Mouse (Mus musculus) CH12.LX (cell line): ENCODE data around the gene Cmas. TPM values are rescaled to one million over a fixed set of nuclear protein-coding genes. Genes with fewer than 3 reads are reported as not detected.

Experiments
- DNase-seq: peaks from one replicate; pipeline ENCODE4 v3.0.0-alpha.2; 2013; ENCODE audit errors: extremely low read depth
- H3K27ac ChIP-seq: 2 replicates; pipeline ENCODE4 v1.5.1; 2012; ENCODE audit warnings: low read depth, mild to moderate bottlenecking, control low read depth, moderate library complexity; ENCODE audit not compliant: insufficient read depth
- H3K27me3 ChIP-seq: replicated peaks from 2 replicates; pipeline ENCODE3; 2012; ENCODE audit warnings: inconsistent platforms
- H3K36me3 ChIP-seq, 2 experiments: replicated peaks in 1 of 2; 2 replicates each; pipeline versions ENCODE3 to v1.6.1; 2012; ENCODE audit warnings: inconsistent platforms in 1 of 2, low read length in 1 of 2, mild to moderate bottlenecking in 1 of 2, mixed read lengths in 1 of 2, moderate library complexity in 1 of 2; ENCODE audit not compliant: control insufficient read depth in 1 of 2, insufficient read depth in 1 of 2
- H3K4me1 ChIP-seq, 2 experiments: 2 replicates each; pipeline ENCODE4 v1.6.1; 2012; ENCODE audit warnings: inconsistent platforms in 1 of 2, moderate library complexity in 1 of 2; ENCODE audit not compliant: insufficient read depth in 2 of 2, control insufficient read depth in 1 of 2
- H3K4me2 ChIP-seq: 2 replicates; pipeline ENCODE4 v1.6.1; 2012; ENCODE audit warnings: low read depth, mild to moderate bottlenecking, control low read depth; ENCODE audit not compliant: poor library complexity, insufficient read depth, severe bottlenecking
- H3K4me3 ChIP-seq, 3 experiments: fragments of 150-350 bp in 1 of 3; sonication (generic) in 1 of 3; replicated peaks in 1 of 3; 2 replicates each; pipeline versions ENCODE3 to v1.5.1; 2011 to 2012; ENCODE audit warnings: low read depth in 2 of 3, low read length in 2 of 3, mild to moderate bottlenecking in 2 of 3, moderate library complexity in 2 of 3, control low read depth in 1 of 3, improper control_type of control experiment in 1 of 3, inconsistent platforms in 1 of 3, mixed read lengths in 1 of 3; ENCODE audit not compliant: poor library complexity in 1 of 3
- H3K79me2 ChIP-seq: replicated peaks from 2 replicates; pipeline ENCODE4 v1.6.1; 2012; ENCODE audit warnings: mild to moderate bottlenecking, moderate library complexity; ENCODE audit not compliant: control insufficient read depth, poor library complexity, insufficient read depth, severe bottlenecking; ENCODE audit errors: extremely low read depth
- H3K9ac ChIP-seq: 2 replicates; pipeline ENCODE4 v1.6.1; 2012; ENCODE audit warnings: low read depth, mild to moderate bottlenecking, control low read depth, moderate library complexity; ENCODE audit not compliant: insufficient read depth
- H3K9me3 ChIP-seq: replicated peaks from 2 replicates; pipeline ENCODE3; 2012; ENCODE audit warnings: low read length, inconsistent platforms, mixed read lengths
- BHLHE40 ChIP-seq: IDR thresholded peaks from 2 replicates; pipeline ENCODE4 v1.6.1; 2011; ENCODE audit warnings: mild to moderate bottlenecking, low read depth, low read length, improper control_type of control experiment
- CHD1 ChIP-seq: IDR thresholded peaks from 2 replicates; pipeline ENCODE4 v1.6.1; 2012; ENCODE audit warnings: low read depth, low read length, improper control_type of control experiment, inconsistent platforms
- E2F4 ChIP-seq: IDR thresholded peaks from 2 replicates; pipeline ENCODE4 v1.6.1; 2011; ENCODE audit warnings: low read depth, low read length, improper control_type of control experiment; ENCODE audit not compliant: insufficient replicate concordance
- JUND ChIP-seq: conservative IDR thresholded peaks from 2 replicates; pipeline ENCODE4 v1.6.1; 2011; ENCODE audit warnings: low read depth, low read length, improper control_type of control experiment
- KAT2A ChIP-seq: IDR thresholded peaks from 2 replicates; pipeline ENCODE4 v1.6.1; 2012; ENCODE audit warnings: low read length, improper control_type of control experiment, inconsistent platforms; ENCODE audit not compliant: insufficient replicate concordance
- NELFE ChIP-seq: IDR thresholded peaks from 2 replicates; pipeline ENCODE4 v1.6.1; 2011; ENCODE audit warnings: low read depth, low read length, improper control_type of control experiment
- POLR2AphosphoS2 ChIP-seq: IDR thresholded peaks from 2 replicates; pipeline ENCODE4 v1.6.1; 2011; ENCODE audit warnings: low read depth, low read length, improper control_type of control experiment
- RAD21 ChIP-seq: IDR thresholded peaks from 2 replicates; pipeline ENCODE4 v1.6.1; 2011; ENCODE audit warnings: low read depth, mild to moderate bottlenecking, low read length, improper control_type of control experiment, moderate library complexity
- SIN3A ChIP-seq: IDR thresholded peaks from 2 replicates; pipeline ENCODE4 v1.6.1; 2012; ENCODE audit warnings: low read length, improper control_type of control experiment, inconsistent platforms
- TBP ChIP-seq: conservative IDR thresholded peaks from 2 replicates; pipeline ENCODE4 v1.6.1; 2011; ENCODE audit warnings: low read depth, low read length, improper control_type of control experiment
- UBTF ChIP-seq: IDR thresholded peaks from 2 replicates; pipeline ENCODE4 v1.6.1; 2012; ENCODE audit warnings: low read depth, mild to moderate bottlenecking, inconsistent platforms, low read length, improper control_type of control experiment, moderate library complexity
- USF1 ChIP-seq: IDR thresholded peaks from 2 replicates; pipeline ENCODE4 v1.6.1; 2014; ENCODE audit warnings: low read depth, mild to moderate bottlenecking, inconsistent platforms, low read length, improper control_type of control experiment
- ZC3H11A ChIP-seq: IDR thresholded peaks from 2 replicates; pipeline ENCODE4 v1.6.1; 2012; ENCODE audit warnings: low read depth, mild to moderate bottlenecking, inconsistent platforms, low read length, improper control_type of control experiment
- ZNF384 ChIP-seq: IDR thresholded peaks from 2 replicates; pipeline ENCODE4 v1.6.1; 2012; ENCODE audit warnings: low read depth, low read length, improper control_type of control experiment, inconsistent platforms
- dilution Hi-C: fragments of 300-500 bp; cut with MboI; formaldehyde crosslinking; loops from 2 replicates; pipeline ENCODE4 v1.14.3; 2020; ENCODE audit warnings: low sequenced_read_pairs; ENCODE audit not compliant: extremely low pct_unique_long_range_greater_than_20kb, extremely low pct_ligation_motif_present
- in situ Hi-C: fragments of 300-500 bp; cut with MboI; formaldehyde crosslinking; loops from 3 replicates; pipeline ENCODE4 v1.14.3; 2019; ENCODE audit warnings: low sequenced_read_pairs, low pct_ligation_motif_present, low pct_unique_long_range_greater_than_20kb, mixed read lengths
- polyA plus RNA-seq: library from polyadenylated mRNA; unstranded; fragments of >175 nt; gene quantifications from 2 replicates; pipeline ENCODE4 v1.2.1, GENCODE M21; 2012; ENCODE audit warnings: low read depth; ENCODE audit not compliant: insufficient read length
- total RNA-seq, 2 experiments: library from RNA; depleted of rRNA; stranded (reverse); fragments of 300-350 nt in 1 of 2; fragments of >200 nt in 1 of 2; gene quantifications; 2 replicates each; pipeline ENCODE4 v1.2.3; 2012 to 2014

Gene Cmas
- total and polyA plus RNA-seq, 3 experiments = 39.5 to 63.9 (median 62.4) TPM

DNA sequence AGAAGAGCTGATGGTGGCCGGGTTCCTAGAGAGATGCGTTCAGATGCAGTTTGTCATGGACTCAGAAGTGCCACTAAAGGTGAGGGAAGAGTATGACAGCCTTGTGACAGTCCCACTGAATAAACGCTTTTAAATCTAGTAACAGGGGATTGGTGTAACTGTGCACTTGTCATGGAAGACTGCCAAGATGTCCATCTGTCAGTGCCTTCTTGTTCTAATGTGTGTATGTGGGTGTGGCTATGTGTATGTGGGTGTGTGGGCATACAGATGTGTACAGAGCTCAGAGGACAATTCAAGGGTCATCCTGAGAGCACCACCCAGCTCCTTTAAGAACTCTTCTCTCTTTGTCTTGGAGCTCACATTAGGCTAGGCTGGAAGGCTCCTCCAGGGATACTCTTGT is 59.0 kb downstream of the Cmas start:
- Histone ChIP-seq H3K27ac (no peak overlapping the region), H3K4me1 (peaks cover 4 to 15% of the 10 kb centered on the region in 2 experiments; a peak in 3 of 4 replicates), H3K4me3 (no peak overlapping the region), H3K4me2 (no peak overlapping the region), H3K79me2 (no peaks in the 10 kb centered on the region), H3K9me3 (no peaks in the 10 kb centered on the region)
- TF ChIP-seq BHLHE40 = no peak
- no peak for TF ChIP-seq USF1
- TF ChIP-seq POLR2AphosphoS2 = no peak
- no peak for TF ChIP-seq RAD21
- no peak for TF ChIP-seq JUND
- no peak for TF ChIP-seq ZC3H11A
- no peak for TF ChIP-seq CHD1
- no peak for TF ChIP-seq NELFE
- no peak for TF ChIP-seq E2F4
- no peak for TF ChIP-seq SIN3A
- no peak for TF ChIP-seq ZNF384
- TF ChIP-seq, all 38 proteins: peak for 0
- DNase-seq = no peak
- H3K27me3 ChIP-seq = no peaks in the 10 kb centered on the region
- dilution Hi-C loops (no loop called here), in situ Hi-C loops (no loop called here)
- no peak overlapping the region for H3K9ac ChIP-seq
- H3K36me3 ChIP-seq = no peaks in the 10 kb centered on the region

DNA sequence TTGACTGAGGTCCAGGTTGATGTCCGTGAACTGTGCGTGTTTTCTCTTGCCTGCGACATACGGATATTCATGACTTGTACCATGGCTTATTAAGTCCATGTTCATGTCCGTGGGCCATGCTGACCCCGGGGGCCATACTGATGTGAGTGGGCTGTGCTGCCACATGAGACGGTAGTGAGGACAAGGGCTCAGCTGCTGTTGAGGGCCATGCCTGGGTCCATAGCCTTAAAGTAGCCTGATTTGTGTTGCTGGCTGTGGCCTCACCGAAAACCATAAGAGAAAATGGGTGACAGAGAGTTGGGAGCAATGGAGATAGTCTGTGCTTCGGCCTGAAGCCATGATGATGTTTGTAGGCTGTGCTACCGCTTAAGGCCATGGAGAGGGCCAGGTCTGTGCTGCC is 61.8 kb downstream of the Cmas start:
- Histone ChIP-seq H3K27ac (no peak overlapping the region), H3K79me2 (no peaks in the 10 kb centered on the region), H3K4me2 (no peak overlapping the region), H3K9ac (no peak overlapping the region), H3K9me3 (no peaks in the 10 kb centered on the region), H3K36me3 (no peaks in the 10 kb centered on the region), H3K4me1 (peaks cover 4 to 13% of the 10 kb centered on the region in 2 experiments; a peak in 3 of 4 replicates), H3K4me3 (no peak overlapping the region), H3K27me3 (no peaks in the 10 kb centered on the region)
- no peak for DNase-seq
- dilution Hi-C loops = no loop called here
- in situ Hi-C loops = no loop called here
- TF ChIP-seq TBP = no peak
- TF ChIP-seq USF1 = no peak
- TF ChIP-seq E2F4 = no peak
- no peak for TF ChIP-seq UBTF
- TF ChIP-seq KAT2A = no peak
- no peak for TF ChIP-seq ZNF384
